Comparison of ENCODE assay signal across 8 mouse cellular contexts in the genomic region with DNA sequence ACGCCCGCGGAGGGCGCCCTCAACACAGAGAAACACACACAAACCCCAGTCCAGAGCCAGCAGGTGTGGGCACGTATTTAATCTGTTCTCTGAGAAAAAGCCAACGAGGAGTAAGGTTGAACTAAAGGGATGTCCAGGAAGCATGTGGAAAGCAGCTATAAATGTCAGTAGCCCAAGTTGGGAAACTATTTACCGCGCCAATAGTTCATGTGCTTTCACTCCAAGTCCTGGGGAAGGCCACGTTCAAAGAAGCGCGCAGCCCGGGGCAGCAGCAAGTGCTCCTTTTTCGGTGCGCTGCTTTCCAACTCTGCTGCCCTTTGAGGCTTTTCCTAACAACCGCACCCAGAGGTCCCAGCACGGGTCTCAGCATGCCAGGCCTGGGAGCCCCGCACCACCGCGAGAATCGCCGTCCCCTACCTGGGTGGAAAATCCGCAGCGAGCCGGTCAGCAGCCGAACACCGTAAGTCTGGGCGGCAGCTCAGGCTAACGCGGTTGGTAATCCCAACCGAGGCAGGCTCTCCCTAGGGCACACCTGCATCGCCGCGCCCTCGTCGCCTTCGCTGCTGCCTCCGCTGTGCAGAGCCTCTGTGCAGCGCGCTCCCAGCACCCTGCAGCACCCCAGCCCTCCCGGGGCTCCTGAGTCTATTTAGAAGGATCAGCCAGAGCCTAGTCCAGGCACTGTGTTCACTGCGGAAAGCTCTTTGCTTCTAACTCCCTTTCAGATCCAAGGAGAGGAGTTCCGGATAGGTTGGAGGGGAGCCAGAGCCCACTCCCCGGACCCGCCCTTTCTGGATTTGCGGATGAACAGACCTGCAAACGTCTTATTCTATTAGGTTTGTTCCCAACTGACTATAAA. TPM values are rescaled to one million over a fixed set of nuclear protein-coding genes. Genes with fewer than 3 reads are reported as not detected.
DNase-seq lines count a peak whose midpoint lies in the region; ATAC-seq and TF ChIP-seq lines count a peak whose summit lies in the region.

A gene (minus strand): TSS at position 806 of the 856 bp plus-strand sequence.

- no peak for ATAC-seq in embryonic facial prominence, embryonic 13.5 days (ENCODE audit: insufficient number of reproducible peaks, insufficient read depth, low FRiP score, low TSS enrichment, low read depth)
- peak; percentile 51; the same call in 1 of the 2 replicates for ATAC-seq in hindbrain, postnatal 0 days
- ATAC-seq in liver, embryonic 15.5 days (ENCODE audit: insufficient read depth): no peak

- no peaks in the 10 kb centered on the region for H3K9me3 ChIP-seq in embryonic facial prominence, embryonic 13.5 days
- no peaks in the 10 kb centered on the region for H3K9me3 ChIP-seq in hindbrain, postnatal 0 days (ENCODE audit: low read length)
- no peaks in the 10 kb centered on the region for H3K9me3 ChIP-seq in liver, embryonic 15.5 days (replicated peaks)

- H3K27ac ChIP-seq in embryonic facial prominence, embryonic 13.5 days: no peak within 1 kb of the TSS
- peak within 1 kb of the TSS; percentile 51; the same call in 1 of the 2 replicates for H3K27ac ChIP-seq in hindbrain, postnatal 0 days
- no peak within 1 kb of the TSS for H3K27ac ChIP-seq in liver, embryonic 15.5 days (replicated peaks)

- under 1% methylated on average over 46 of the region's 46 CpGs for WGBS in embryonic facial prominence, embryonic 13.5 days
- WGBS in hindbrain, postnatal 0 days: under 1% methylated on average over 46 of the region's 46 CpGs
- 2% methylated on average over 46 of the region's 46 CpGs for WGBS in liver, embryonic 15.5 days (ENCODE audit: insufficient replicate concordance)

- peaks cover 17% of the 10 kb centered on the region for H3K4me1 ChIP-seq in embryonic facial prominence, embryonic 13.5 days
- H3K4me1 ChIP-seq in hindbrain, postnatal 0 days (ENCODE audit: insufficient read depth, low read length): no peaks in the 10 kb centered on the region; the same call in 1 of the 2 replicates
- no peaks in the 10 kb centered on the region for H3K4me1 ChIP-seq in liver, embryonic 15.5 days (replicated peaks)

- H3K36me3 ChIP-seq in embryonic facial prominence, embryonic 13.5 days: no peaks in the 10 kb centered on the region
- no peaks in the 10 kb centered on the region for H3K36me3 ChIP-seq in hindbrain, postnatal 0 days (ENCODE audit: insufficient read depth, low read length)
- no peaks in the 10 kb centered on the region for H3K36me3 ChIP-seq in liver, embryonic 15.5 days (replicated peaks)

- peak within 1 kb of the TSS; percentile 58 for H3K9ac ChIP-seq in embryonic facial prominence, embryonic 13.5 days
- peak within 1 kb of the TSS; percentile 59 for H3K9ac ChIP-seq in hindbrain, postnatal 0 days (replicated peaks; ENCODE audit: low read length)
- no peak within 1 kb of the TSS for H3K9ac ChIP-seq in liver, embryonic 15.5 days

- peak within 1 kb of the TSS; percentile 88 for H3K4me2 ChIP-seq in embryonic facial prominence, embryonic 13.5 days
- H3K4me2 ChIP-seq in hindbrain, postnatal 0 days (ENCODE audit: low read depth, low read length): peak within 1 kb of the TSS; percentile 97
- H3K4me2 ChIP-seq in liver, embryonic 15.5 days: peak within 1 kb of the TSS; percentile 41

- H3K27me3 ChIP-seq in embryonic facial prominence, embryonic 13.5 days: peaks cover 50% of the 10 kb centered on the region
- H3K27me3 ChIP-seq in hindbrain, postnatal 0 days (ENCODE audit: insufficient read depth, low read length): no peaks in the 10 kb centered on the region
- peaks cover 38% of the 10 kb centered on the region for H3K27me3 ChIP-seq in liver, embryonic 15.5 days

- H3K4me3 ChIP-seq in embryonic facial prominence, embryonic 13.5 days: peak within 1 kb of the TSS; percentile 46
- H3K4me3 ChIP-seq in hindbrain, postnatal 0 days (ENCODE audit: low read length): peak within 1 kb of the TSS; percentile 59
- peak within 1 kb of the TSS; percentile 8; the same call in 1 of the 2 replicates for H3K4me3 ChIP-seq in liver, embryonic 15.5 days (replicated peaks)

- DNase-seq in layer of hippocampus, adult 18-20 months (ENCODE audit: low spot score in 2 of 2): peak in 1 of 2 experiments; percentile 26
- DNase-seq in layer of hippocampus, adult 9-10 months (ENCODE audit: low spot score): no peak
- peak; percentile 90 for DNase-seq in brain, adult 2 months (ENCODE audit: low read depth, low spot score)
- DNase-seq in hindbrain, postnatal 0 days (ENCODE audit: low spot score): peak; percentile 52
- peak; percentile 62 to 67 for DNase-seq in right cerebral cortex, postnatal 10 days (ENCODE audit: low spot score in 2 of 2)
- no peak for DNase-seq in urinary bladder, postnatal 4 days (ENCODE audit: low spot score in 2 of 2)

- peak; percentile 36; the same call in 1 of the 2 replicates for TF ChIP-seq CTCF in hindbrain, postnatal 0 days (IDR thresholded peaks at IDR 0.05; ENCODE audit: low read depth)

RNA-seq across cellular contexts. Expression of the gene that starts here (rescaled TPM):
- 100 to 1,000 TPM; 305 to 312 TPM for total RNA-seq in layer of hippocampus, adult 18-20 months (2021)
- polyA plus RNA-seq in embryonic facial prominence, embryonic 13.5 days (2015; fragmentation: Nextera tagmentation; extraction: Ambion mirVana): 0.59 and 0.94 TPM in 2 replicates
- 55.7 and 57.7 TPM in 2 replicates for total RNA-seq in hindbrain, postnatal 0 days (2014; rRNA removed)
- polyA plus RNA-seq in hindbrain, postnatal 0 days (2015; fragmentation: Nextera tagmentation; extraction: Ambion mirVana): 21.6 and 21.8 TPM in 2 replicates
- 0.02 TPM in 2 replicates for polyA plus RNA-seq in liver, embryonic 15.5 days (2015; fragmentation: Nextera tagmentation; extraction: Ambion mirVana)

Comparison
In these comparisons a context has a peak if more than half of its experiments do, and no peak if none do; other contexts are left out.
1. RNA of the gene that starts here (polyA plus RNA-seq): 21.6 to 21.8 TPM in hindbrain, postnatal 0 days; 0.59 to 0.94 TPM in embryonic facial prominence, embryonic 13.5 days and 0.02 TPM in liver, embryonic 15.5 days; every median in the first group is over 10 times any median in the second.
2. DNase-seq: peak in brain, adult 2 months (single experiment), hindbrain, postnatal 0 days (single experiment) and right cerebral cortex, postnatal 10 days (2 of 2); none in layer of hippocampus, adult 9-10 months (single experiment) and urinary bladder, postnatal 4 days (0 of 2).
3. H3K4me2 ChIP-seq: peak in every context shown above with its lines; median percentile 97 in hindbrain, postnatal 0 days; 88 in embryonic facial prominence, embryonic 13.5 days; 41 in liver, embryonic 15.5 days.
4. H3K4me3 ChIP-seq: peak in every context shown above with its lines; median percentile 59 in hindbrain, postnatal 0 days; 46 in embryonic facial prominence, embryonic 13.5 days; 8 in liver, embryonic 15.5 days.